Mouse (Mus musculus) testis, postnatal 10 days (tissue): Measurements from ENCODE around the gene Cnnm1.
"Not testable (repeated sequence)": the region's sequence is repeated elsewhere in the genome, so short reads cannot be mapped to it uniquely, and the experiment has no call there.

Source experiments
- DNase-seq: peaks from one replicate; pipeline ENCODE4 v3.0.0; 2021; ENCODE audit warnings: low spot score

Gene Cnnm1

GRCm38 (mm10) chr19:43465601-43466255 lies 25.5 kb downstream of the Cnnm1 start:
- no peak for DNase-seq

- no peak for DNase-seq
Observed at GRCm38 (mm10) chr19:43467927-43468685, 27.9 kb downstream of the Cnnm1 start.

- no peak for DNase-seq
Observed at GRCm38 (mm10) chr19:43469333-43469732, 29.1 kb downstream of the Cnnm1 start.

- DNase-seq, result no peak
Observed at GRCm38 (mm10) chr19:43472331-43472730, 32.1 kb downstream of the Cnnm1 start.

GRCm38 (mm10) chr19:43472781-43473180 lies 32.5 kb downstream of the Cnnm1 start:
- no peak for DNase-seq

GRCm38 (mm10) chr19:43475642-43476041 lies 35.4 kb downstream of the Cnnm1 start:
- no peak for DNase-seq

- DNase-seq, result no peak
Observed at GRCm38 (mm10) chr19:43476063-43476462, 35.8 kb downstream of the Cnnm1 start.

GRCm38 (mm10) chr19:43477436-43477835 lies 37.2 kb downstream of the Cnnm1 start:
- DNase-seq, result no peak

GRCm38 (mm10) chr19:43478891-43479290 lies 38.7 kb downstream of the Cnnm1 start:
- DNase-seq, result peak; percentile 75

GRCm38 (mm10) chr19:43479431-43479830 lies 39.2 kb downstream of the Cnnm1 start:
- no peak for DNase-seq

- DNase-seq, result no peak
Observed at GRCm38 (mm10) chr19:43480512-43480911, 40.3 kb downstream of the Cnnm1 start.

- DNase-seq, result no peak
Observed at GRCm38 (mm10) chr19:43487429-43487828, 47.2 kb downstream of the Cnnm1 start.

- DNase-seq, result not testable (repeated sequence)
Observed at GRCm38 (mm10) chr19:43493316-43493715, 53.1 kb downstream of the Cnnm1 start.

GRCm38 (mm10) chr19:43493878-43494277 lies 53.6 kb downstream of the Cnnm1 start:
- DNase-seq, result no peak

GRCm38 (mm10) chr19:43494914-43495313 lies 54.7 kb downstream of the Cnnm1 start:
- DNase-seq, result no peak

- no peak for DNase-seq
Observed at GRCm38 (mm10) chr19:43495846-43496245, 55.6 kb downstream of the Cnnm1 start.

GRCm38 (mm10) chr19:43497440-43497839 lies 57.2 kb downstream of the Cnnm1 start:
- DNase-seq, result no peak

GRCm38 (mm10) chr19:43498874-43499273 lies 58.6 kb downstream of the Cnnm1 start:
- DNase-seq, result no peak

GRCm38 (mm10) chr19:43502630-43503029 lies 62.4 kb downstream of the Cnnm1 start:
- DNase-seq, result no peak

GRCm38 (mm10) chr19:43503593-43503992 lies 63.4 kb downstream of the Cnnm1 start:
- not testable (repeated sequence) for DNase-seq

- no peak for DNase-seq
Observed at GRCm38 (mm10) chr19:43505441-43505840, 65.2 kb downstream of the Cnnm1 start.

GRCm38 (mm10) chr19:43510436-43511220 lies 70.4 kb downstream of the Cnnm1 start:
- DNase-seq, result no peak
